Mouse (Mus musculus): ENCODE results near the gene E330021D16Rik. TPM values are rescaled to one million over a fixed set of nuclear protein-coding genes. Genes with fewer than 3 reads are reported as not detected.
"Not testable (repeated sequence)": the region's sequence is repeated elsewhere in the genome, so short reads cannot be mapped to it uniquely, and the experiment has no call there.

The E330021D16Rik gene
- polyA plus RNA-seq, 1 experiment: 0.12 TPM

GRCm38 (mm10) chr6:136455696-136456095 lies 40.3 kb upstream of the E330021D16Rik start:
- Histone ChIP-seq H3K36me3 (ENCODE audit: control insufficient read depth, insufficient read depth, low read length) (no peaks in the 10 kb centered on the region), H3K4me1 (replicated peaks; ENCODE audit: control insufficient read depth, insufficient read depth, low read length) (peaks cover under 1% of the 10 kb centered on the region), H3K4me3 (ENCODE audit: control insufficient read depth, insufficient read depth, low read length) (no peak overlapping the region), H3K27me3 (ENCODE audit: control insufficient read depth, insufficient read depth, low read length) (no peaks in the 10 kb centered on the region), H3K27ac (ENCODE audit: control insufficient read depth, insufficient read depth, low read length) (no peak overlapping the region)
- DNase-seq: no peak
- 94% methylated on average over 3 of the region's 3 CpGs for WGBS
- TF ChIP-seq POLR2A (IDR thresholded peaks at IDR 0.05; ENCODE audit: control insufficient read depth, extremely low read depth, insufficient read depth, low read length, poor library complexity) (no peak), CTCF (IDR thresholded peaks at IDR 0.05; ENCODE audit: borderline replicate concordance, control insufficient read depth, extremely low read depth, insufficient read depth, low read length, poor library complexity) (no peak)

GRCm38 (mm10) chr6:136452623-136453022 lies 37.3 kb upstream of the E330021D16Rik start:
- WGBS: 96% methylated on average over 3 of the region's 3 CpGs
- H3K27ac ChIP-seq (ENCODE audit: control insufficient read depth, insufficient read depth, low read length): no peak overlapping the region
- H3K36me3 ChIP-seq (ENCODE audit: control insufficient read depth, insufficient read depth, low read length): no peaks in the 10 kb centered on the region
- H3K4me3 ChIP-seq (ENCODE audit: control insufficient read depth, insufficient read depth, low read length): no peak overlapping the region
- peaks cover 12% of the 10 kb centered on the region for H3K4me1 ChIP-seq (replicated peaks; ENCODE audit: control insufficient read depth, insufficient read depth, low read length)
- TF ChIP-seq POLR2A (IDR thresholded peaks at IDR 0.05; ENCODE audit: control insufficient read depth, extremely low read depth, insufficient read depth, low read length, poor library complexity) (no peak), CTCF (IDR thresholded peaks at IDR 0.05; ENCODE audit: borderline replicate concordance, control insufficient read depth, extremely low read depth, insufficient read depth, low read length, poor library complexity) (no peak)
- DNase-seq: no peak
- H3K27me3 ChIP-seq (ENCODE audit: control insufficient read depth, insufficient read depth, low read length): no peaks in the 10 kb centered on the region

GRCm38 (mm10) chr6:136450863-136451262 lies 35.5 kb upstream of the E330021D16Rik start:
- no peak for TF ChIP-seq CTCF (IDR thresholded peaks at IDR 0.05; ENCODE audit: borderline replicate concordance, control insufficient read depth, extremely low read depth, insufficient read depth, low read length, poor library complexity)
- H3K27ac ChIP-seq (ENCODE audit: control insufficient read depth, insufficient read depth, low read length): peak overlapping the region; percentile 34; the same call in 1 of the 2 replicates
- H3K27me3 ChIP-seq (ENCODE audit: control insufficient read depth, insufficient read depth, low read length): no peaks in the 10 kb centered on the region
- H3K4me3 ChIP-seq (ENCODE audit: control insufficient read depth, insufficient read depth, low read length): no peak overlapping the region
- H3K36me3 ChIP-seq (ENCODE audit: control insufficient read depth, insufficient read depth, low read length): no peaks in the 10 kb centered on the region
- 73% methylated on average over 6 of the region's 6 CpGs for WGBS
- H3K4me1 ChIP-seq (replicated peaks; ENCODE audit: control insufficient read depth, insufficient read depth, low read length): peaks cover 12% of the 10 kb centered on the region
- no peak for DNase-seq

- WGBS: 18% methylated on average over 1 of the region's 1 CpGs
Observed at GRCm38 (mm10) chr6:136449930-136450329, 34.6 kb upstream of the E330021D16Rik start.

GRCm38 (mm10) chr6:136449270-136449692 lies 33.9 kb upstream of the E330021D16Rik start:
- H3K4me3 ChIP-seq (ENCODE audit: control insufficient read depth, insufficient read depth, low read length): peak overlapping the region; percentile 30
- peak; percentile 65 for DNase-seq
- no peak for TF ChIP-seq CTCF (IDR thresholded peaks at IDR 0.05; ENCODE audit: borderline replicate concordance, control insufficient read depth, extremely low read depth, insufficient read depth, low read length, poor library complexity)
- TF ChIP-seq POLR2A (IDR thresholded peaks at IDR 0.05; ENCODE audit: control insufficient read depth, extremely low read depth, insufficient read depth, low read length, poor library complexity): no peak
- 7% methylated on average over 9 of the region's 9 CpGs for WGBS
- no peaks in the 10 kb centered on the region for H3K36me3 ChIP-seq (ENCODE audit: control insufficient read depth, insufficient read depth, low read length)
- no peaks in the 10 kb centered on the region for H3K27me3 ChIP-seq (ENCODE audit: control insufficient read depth, insufficient read depth, low read length)
- H3K4me1 ChIP-seq (replicated peaks; ENCODE audit: control insufficient read depth, insufficient read depth, low read length): peaks cover 12% of the 10 kb centered on the region
- peak overlapping the region; percentile 83 for H3K27ac ChIP-seq (ENCODE audit: control insufficient read depth, insufficient read depth, low read length)

More at GRCm38 (mm10) chr6:136449930-136450329, 34.6 kb upstream of the E330021D16Rik start:
- DNase-seq: peak; percentile 37
- peaks cover 12% of the 10 kb centered on the region for H3K4me1 ChIP-seq (replicated peaks; ENCODE audit: control insufficient read depth, insufficient read depth, low read length)
- TF ChIP-seq CTCF (IDR thresholded peaks at IDR 0.05; ENCODE audit: borderline replicate concordance, control insufficient read depth, extremely low read depth, insufficient read depth, low read length, poor library complexity): no peak
- no peak overlapping the region for H3K4me3 ChIP-seq (ENCODE audit: control insufficient read depth, insufficient read depth, low read length)
- peak overlapping the region; percentile 83 for H3K27ac ChIP-seq (ENCODE audit: control insufficient read depth, insufficient read depth, low read length)
- H3K36me3 ChIP-seq (ENCODE audit: control insufficient read depth, insufficient read depth, low read length): no peaks in the 10 kb centered on the region
- no peaks in the 10 kb centered on the region for H3K27me3 ChIP-seq (ENCODE audit: control insufficient read depth, insufficient read depth, low read length)

- 100% methylated on average over 2 of the region's 2 CpGs for WGBS
- H3K36me3 ChIP-seq (ENCODE audit: control insufficient read depth, insufficient read depth, low read length); H3K27me3 ChIP-seq (ENCODE audit: control insufficient read depth, insufficient read depth, low read length); H3K4me3 ChIP-seq (ENCODE audit: control insufficient read depth, insufficient read depth, low read length); DNase-seq; H3K4me1 ChIP-seq (replicated peaks; ENCODE audit: control insufficient read depth, insufficient read depth, low read length); H3K27ac ChIP-seq (ENCODE audit: control insufficient read depth, insufficient read depth, low read length): not testable (repeated sequence)
Observed at GRCm38 (mm10) chr6:136439205-136439604, 23.8 kb upstream of the E330021D16Rik start.

- not testable (repeated sequence) for H3K36me3 ChIP-seq (ENCODE audit: control insufficient read depth, insufficient read depth, low read length); H3K4me1 ChIP-seq (replicated peaks; ENCODE audit: control insufficient read depth, insufficient read depth, low read length); H3K27me3 ChIP-seq (ENCODE audit: control insufficient read depth, insufficient read depth, low read length); H3K4me3 ChIP-seq (ENCODE audit: control insufficient read depth, insufficient read depth, low read length); H3K27ac ChIP-seq (ENCODE audit: control insufficient read depth, insufficient read depth, low read length); DNase-seq
- WGBS: 96% methylated on average over 3 of the region's 3 CpGs
Observed at GRCm38 (mm10) chr6:136436151-136436550, 20.8 kb upstream of the E330021D16Rik start.
